Mouse (Mus musculus) limb, embryonic 13.5 days (tissue): ENCODE measurements around the gene Rpl22l1. TPM values are rescaled to one million over a fixed set of nuclear protein-coding genes. Genes with fewer than 3 reads are reported as not detected.
"Not testable (repeated sequence)": the region's sequence is repeated elsewhere in the genome, so short reads cannot be mapped to it uniquely, and the experiment has no call there.

Experiments
- ATAC-seq: fragments of 200-750 bp; cut with Nextera tagmentation; 2 replicates; pipeline ENCODE4 v1.8.0; 2017; ENCODE audit warnings: low read depth, moderate number of reproducible peaks, moderate TSS enrichment; ENCODE audit not compliant: low FRiP score
- H3K27ac ChIP-seq: fragments of 300-500 bp; sonication (generic); 2 replicates; pipeline ENCODE4 v1.5.1; 2015; ENCODE audit warnings: inconsistent platforms, mild to moderate bottlenecking, moderate library complexity
- H3K27me3 ChIP-seq: fragments of 300-500 bp; sonication (generic); 2 replicates; pipeline ENCODE4 v1.6.1; 2015; ENCODE audit warnings: mild to moderate bottlenecking, inconsistent platforms
- H3K36me3 ChIP-seq: fragments of 300-500 bp; sonication (generic); 2 replicates; pipeline ENCODE4 v1.6.1; 2015; ENCODE audit warnings: inconsistent platforms, mild to moderate bottlenecking, moderate library complexity
- H3K4me1 ChIP-seq: fragments of 300-500 bp; sonication (generic); 2 replicates; pipeline ENCODE4 v1.6.1; 2015; ENCODE audit warnings: inconsistent platforms
- H3K4me2 ChIP-seq: fragments of 300-500 bp; sonication (generic); replicated peaks from 2 replicates; pipeline ENCODE4 v1.6.1; 2015; ENCODE audit warnings: inconsistent platforms, mild to moderate bottlenecking, moderate library complexity
- H3K4me3 ChIP-seq: fragments of 300-500 bp; sonication (generic); 2 replicates; pipeline ENCODE4 v1.5.1; 2015; ENCODE audit warnings: moderate library complexity, mild to moderate bottlenecking, inconsistent platforms
- H3K9ac ChIP-seq: fragments of 300-500 bp; sonication (generic); 2 replicates; pipeline ENCODE4 v1.6.1; 2015; ENCODE audit warnings: mild to moderate bottlenecking, inconsistent platforms
- H3K9me3 ChIP-seq: fragments of 300-500 bp; sonication (generic); 2 replicates; pipeline ENCODE4 v1.6.1; 2016; ENCODE audit warnings: inconsistent platforms
- WGBS: fragments of 180-500 bp; shearing (Covaris S2); methylation state at CpG from one replicate; pipeline ENCODE4 v1.1.7; 2015; 5-methylcytosine and 5-hydroxymethylcytosine counted together
- polyA plus RNA-seq: library from polyadenylated mRNA; unstranded; fragments of >200 nt; fragmentation: Nextera tagmentation; extraction: Ambion mirVana; gene quantifications from 2 replicates; pipeline ENCODE4 v1.2.1, GENCODE M21; 2015

The Rpl22l1 gene
- 396 and 403 TPM in 2 replicates for polyA plus RNA-seq

GRCm38 (mm10) chr3:28805301-28806097 is at the start of gene Rpl22l1:
Rpl22l1 (plus strand) TSS chr3:28805436.
- Histone ChIP-seq H3K9me3 (no peaks in the 10 kb centered on the region), H3K4me3 (peak within 1 kb of the TSS; percentile 83), H3K9ac (peak within 1 kb of the TSS; percentile 93), H3K36me3 (peaks cover 22% of the 10 kb centered on the region), H3K4me1 (peaks cover 15% of the 10 kb centered on the region), H3K27ac (peak within 1 kb of the TSS; percentile 80; the same call in 1 of the 2 replicates), H3K27me3 (no peaks in the 10 kb centered on the region), H3K4me2 (peak within 1 kb of the TSS; percentile 70)
- WGBS = under 1% methylated on average over 72 of the region's 72 CpGs
- peak; percentile 99 for ATAC-seq

GRCm38 (mm10) chr3:28755477-28755876 is 49.8 kb upstream of the Rpl22l1 start:
- Histone ChIP-seq H3K9ac (no peak overlapping the region), H3K4me2 (no peak overlapping the region), H3K4me1 (no peaks in the 10 kb centered on the region), H3K36me3 (no peaks in the 10 kb centered on the region), H3K27ac (no peak overlapping the region), H3K9me3 (no peaks in the 10 kb centered on the region), H3K4me3 (no peak overlapping the region), H3K27me3 (no peaks in the 10 kb centered on the region)
- no peak for ATAC-seq
- 78% methylated on average over 7 of the region's 7 CpGs for WGBS

- Histone ChIP-seq H3K4me2 (no peak overlapping the region), H3K27ac (no peak overlapping the region), H3K27me3 (no peaks in the 10 kb centered on the region), H3K4me1 (no peaks in the 10 kb centered on the region), H3K36me3 (no peaks in the 10 kb centered on the region), H3K9me3 (no peaks in the 10 kb centered on the region), H3K4me3 (no peak overlapping the region), H3K9ac (no peak overlapping the region)
- WGBS = 57% methylated on average over 8 of the region's 8 CpGs
- no peak for ATAC-seq
Measured at GRCm38 (mm10) chr3:28761225-28761789, 43.9 kb upstream of the Rpl22l1 start.

- Histone ChIP-seq H3K4me1 (no peaks in the 10 kb centered on the region), H3K27ac (no peak overlapping the region), H3K4me3 (no peak overlapping the region), H3K9ac (no peak overlapping the region), H3K4me2 (no peak overlapping the region), H3K36me3 (no peaks in the 10 kb centered on the region), H3K9me3 (no peaks in the 10 kb centered on the region; the same call in 1 of the 2 replicates), H3K27me3 (no peaks in the 10 kb centered on the region)
- WGBS = 88% methylated on average over 4 of the region's 4 CpGs
- no peak for ATAC-seq
Measured at GRCm38 (mm10) chr3:28766935-28767334, 38.3 kb upstream of the Rpl22l1 start.

- no peak for ATAC-seq
- no peak overlapping the region for H3K4me2 ChIP-seq
- H3K36me3 ChIP-seq = no peaks in the 10 kb centered on the region
- no peak overlapping the region for H3K9ac ChIP-seq
- WGBS = 53% methylated on average over 3 of the region's 3 CpGs
- no peak overlapping the region for H3K27ac ChIP-seq
- H3K9me3 ChIP-seq = no peaks in the 10 kb centered on the region; the same call in 1 of the 2 replicates
- no peaks in the 10 kb centered on the region for H3K27me3 ChIP-seq
- no peak overlapping the region for H3K4me3 ChIP-seq
- no peaks in the 10 kb centered on the region for H3K4me1 ChIP-seq
Measured at GRCm38 (mm10) chr3:28768222-28768621, 37.0 kb upstream of the Rpl22l1 start.

GRCm38 (mm10) chr3:28772919-28773318 is 32.3 kb upstream of the Rpl22l1 start:
- not testable (repeated sequence) for H3K4me2 ChIP-seq, H3K4me1 ChIP-seq, H3K4me3 ChIP-seq, H3K36me3 ChIP-seq, H3K27me3 ChIP-seq, H3K9ac ChIP-seq, H3K9me3 ChIP-seq, H3K27ac ChIP-seq, ATAC-seq
- WGBS = 55% methylated on average over 4 of the region's 4 CpGs

GRCm38 (mm10) chr3:28775361-28775760 is 29.9 kb upstream of the Rpl22l1 start:
- ATAC-seq = no peak
- no peaks in the 10 kb centered on the region; the same call in 1 of the 2 replicates for H3K9me3 ChIP-seq
- H3K4me2 ChIP-seq = no peak overlapping the region
- whole genome bisulfite sequencing = 84% methylated on average over 7 of the region's 7 CpGs
- no peak overlapping the region for H3K4me3 ChIP-seq
- H3K27ac ChIP-seq = no peak overlapping the region
- no peaks in the 10 kb centered on the region for H3K36me3 ChIP-seq
- no peaks in the 10 kb centered on the region for H3K4me1 ChIP-seq
- no peak overlapping the region for H3K9ac ChIP-seq
- H3K27me3 ChIP-seq = no peaks in the 10 kb centered on the region

GRCm38 (mm10) chr3:28775958-28776357 is 29.3 kb upstream of the Rpl22l1 start:
- 84% methylated on average over 1 of the region's 1 CpGs for WGBS
- no peak overlapping the region for H3K9ac ChIP-seq
- no peak for ATAC-seq
- no peaks in the 10 kb centered on the region for H3K4me1 ChIP-seq
- H3K27me3 ChIP-seq = no peaks in the 10 kb centered on the region
- H3K4me3 ChIP-seq = no peak overlapping the region
- no peaks in the 10 kb centered on the region for H3K36me3 ChIP-seq
- no peak overlapping the region for H3K4me2 ChIP-seq
- no peaks in the 10 kb centered on the region for H3K9me3 ChIP-seq
- no peak overlapping the region for H3K27ac ChIP-seq

- H3K9ac ChIP-seq = no peak overlapping the region
- WGBS = 68% methylated on average over 1 of the region's 1 CpGs
- ATAC-seq = no peak
Measured at GRCm38 (mm10) chr3:28776491-28776890, 28.7 kb upstream of the Rpl22l1 start.

GRCm38 (mm10) chr3:28780511-28780910 is 24.7 kb upstream of the Rpl22l1 start:
- WGBS = 72% methylated on average over 9 of the region's 9 CpGs
- peak overlapping the region; percentile 83 for H3K4me3 ChIP-seq
- no peak for ATAC-seq

More at GRCm38 (mm10) chr3:28776491-28776890, 28.7 kb upstream of the Rpl22l1 start:
- Histone ChIP-seq H3K9me3 (no peaks in the 10 kb centered on the region), H3K4me1 (no peaks in the 10 kb centered on the region), H3K36me3 (no peaks in the 10 kb centered on the region), H3K4me2 (no peak overlapping the region), H3K27me3 (no peaks in the 10 kb centered on the region), H3K27ac (no peak overlapping the region), H3K4me3 (no peak overlapping the region)

GRCm38 (mm10) chr3:28780994-28781393 is 24.2 kb upstream of the Rpl22l1 start, which contains the start of gene Eif5a2:
Eif5a2 (plus strand) TSS chr3:28781276.
- no peaks in the 10 kb centered on the region for H3K27me3 ChIP-seq
- peak within 1 kb of the TSS; percentile 96 for H3K4me2 ChIP-seq
- no peak within 1 kb of the TSS for H3K27ac ChIP-seq
- 4% methylated on average over 16 of the region's 46 CpGs for WGBS
- H3K9me3 ChIP-seq = no peaks in the 10 kb centered on the region
- peak; percentile 99 for ATAC-seq
- H3K4me1 ChIP-seq = peaks cover 9% of the 10 kb centered on the region; the same call in 1 of the 2 replicates
- H3K9ac ChIP-seq = peak within 1 kb of the TSS; percentile 86
- peak within 1 kb of the TSS; percentile 83 for H3K4me3 ChIP-seq
- H3K36me3 ChIP-seq = 0 out of 2 replicates have a peak, but pooled peaks cover 13% of the 10 kb centered on the region

More at GRCm38 (mm10) chr3:28780511-28780910, 24.7 kb upstream of the Rpl22l1 start:
- no peaks in the 10 kb centered on the region for H3K27me3 ChIP-seq
- H3K27ac ChIP-seq = no peak overlapping the region
- H3K4me1 ChIP-seq = peaks cover 9% of the 10 kb centered on the region; the same call in 1 of the 2 replicates
- no peak overlapping the region for H3K9ac ChIP-seq
- 0 out of 2 replicates have a peak, but pooled peaks cover 9% of the 10 kb centered on the region for H3K36me3 ChIP-seq
- H3K4me2 ChIP-seq = peak overlapping the region; percentile 96
- no peaks in the 10 kb centered on the region for H3K9me3 ChIP-seq

GRCm38 (mm10) chr3:28781422-28781821 is 23.8 kb upstream of the Rpl22l1 start:
- Histone ChIP-seq H3K9ac (peak overlapping the region; percentile 86), H3K4me3 (peak overlapping the region; percentile 83), H3K9me3 (no peaks in the 10 kb centered on the region), H3K27ac (no peak overlapping the region), H3K36me3 (0 out of 2 replicates have a peak, but pooled peaks cover 13% of the 10 kb centered on the region), H3K27me3 (no peaks in the 10 kb centered on the region), H3K4me2 (peak overlapping the region; percentile 96), H3K4me1 (peaks cover 9% of the 10 kb centered on the region; the same call in 1 of the 2 replicates)
- no peak for ATAC-seq
- under 1% methylated on average over 36 of the region's 41 CpGs for WGBS
